Mouse (Mus musculus) intestine, postnatal 0 days (tissue): ENCODE measurements around the gene Timp3. TPM values are rescaled to one million over a fixed set of nuclear protein-coding genes. Genes with fewer than 3 reads are reported as not detected.

Experiments
- ATAC-seq: fragments of 200-750 bp; cut with Nextera tagmentation; 2 replicates; pipeline ENCODE4 v1.8.0; 2017; ENCODE audit warnings: mild to moderate bottlenecking, moderate TSS enrichment, moderate library complexity
- H3K27ac ChIP-seq: fragments of 300-500 bp; sonication (generic); 2 replicates; pipeline ENCODE4 v1.5.1; 2014; ENCODE audit warnings: mild to moderate bottlenecking, low read depth, low read length, moderate library complexity
- H3K27me3 ChIP-seq: fragments of 300-500 bp; sonication (generic); replicated peaks from 2 replicates; pipeline ENCODE4 v1.6.1; 2014; ENCODE audit warnings: low read length, mixed read lengths; ENCODE audit not compliant: control insufficient read depth, insufficient read depth
- H3K36me3 ChIP-seq: fragments of 300-500 bp; sonication (generic); 2 replicates; pipeline ENCODE4 v1.6.1; 2014; ENCODE audit warnings: mild to moderate bottlenecking, moderate library complexity; ENCODE audit not compliant: control insufficient read depth, insufficient read depth
- H3K4me1 ChIP-seq: fragments of 300-500 bp; sonication (generic); replicated peaks from 2 replicates; pipeline ENCODE4 v1.6.1; 2014; ENCODE audit warnings: antibody characterized with exemption, low read length, mixed read lengths; ENCODE audit not compliant: control insufficient read depth, insufficient read depth
- H3K4me2 ChIP-seq: fragments of 300-500 bp; sonication (generic); replicated peaks from 2 replicates; pipeline ENCODE4 v1.6.1; 2014; ENCODE audit warnings: low read depth, mild to moderate bottlenecking, moderate library complexity
- H3K4me3 ChIP-seq: fragments of 300-500 bp; sonication (generic); 2 replicates; pipeline ENCODE4 v1.5.1; 2014; ENCODE audit warnings: low read depth, low read length
- H3K9ac ChIP-seq: fragments of 300-500 bp; sonication (generic); 2 replicates; pipeline ENCODE4 v1.6.1; 2014; ENCODE audit warnings: mild to moderate bottlenecking, low read depth, low read length
- H3K9me3 ChIP-seq: fragments of 300-500 bp; sonication (generic); 2 replicates; pipeline ENCODE4 v1.6.1; 2016; ENCODE audit warnings: mixed run types; ENCODE audit not compliant: control insufficient read depth
- CTCF ChIP-seq: sonication (generic); IDR thresholded peaks from 2 replicates; pipeline ENCODE4 v1.5.1; 2016; ENCODE audit warnings: low read depth, mild to moderate bottlenecking, control low read depth, antibody characterized with exemption, moderate library complexity
- WGBS: fragments of 180-500 bp; shearing (Covaris S2); extraction: QIAGEN DNeasy Blood & Tissue Kit; methylation state at CpG from one replicate; pipeline ENCODE4 v1.1.7; 2014; 5-methylcytosine and 5-hydroxymethylcytosine counted together
- polyA plus RNA-seq: library from polyadenylated mRNA; unstranded; fragments of >200 nt; fragmentation: Nextera tagmentation; extraction: Ambion mirVana; gene quantifications from 2 replicates; pipeline ENCODE4 v1.2.1, GENCODE M21; 2015

Timp3 gene
- polyA plus RNA-seq, 1 experiment from 2014 or later, result 24.2 TPM

GRCm38 (mm10) chr10:86356819-86357563 is 56.8 kb downstream of the Timp3 start:
- Histone ChIP-seq H3K27me3 (no peaks in the 10 kb centered on the region), H3K4me1 (0 out of 2 replicates have a peak, but pooled peaks cover 2% of the 10 kb centered on the region), H3K27ac (no peak overlapping the region), H3K4me2 (no peak overlapping the region), H3K9me3 (no peaks in the 10 kb centered on the region), H3K36me3 (no peaks in the 10 kb centered on the region), H3K9ac (no peak overlapping the region), H3K4me3 (no peak overlapping the region)
- no peak for ATAC-seq
- 71% methylated on average over 5 of the region's 5 CpGs for WGBS
- peak; percentile 76 for TF ChIP-seq CTCF

DNA sequence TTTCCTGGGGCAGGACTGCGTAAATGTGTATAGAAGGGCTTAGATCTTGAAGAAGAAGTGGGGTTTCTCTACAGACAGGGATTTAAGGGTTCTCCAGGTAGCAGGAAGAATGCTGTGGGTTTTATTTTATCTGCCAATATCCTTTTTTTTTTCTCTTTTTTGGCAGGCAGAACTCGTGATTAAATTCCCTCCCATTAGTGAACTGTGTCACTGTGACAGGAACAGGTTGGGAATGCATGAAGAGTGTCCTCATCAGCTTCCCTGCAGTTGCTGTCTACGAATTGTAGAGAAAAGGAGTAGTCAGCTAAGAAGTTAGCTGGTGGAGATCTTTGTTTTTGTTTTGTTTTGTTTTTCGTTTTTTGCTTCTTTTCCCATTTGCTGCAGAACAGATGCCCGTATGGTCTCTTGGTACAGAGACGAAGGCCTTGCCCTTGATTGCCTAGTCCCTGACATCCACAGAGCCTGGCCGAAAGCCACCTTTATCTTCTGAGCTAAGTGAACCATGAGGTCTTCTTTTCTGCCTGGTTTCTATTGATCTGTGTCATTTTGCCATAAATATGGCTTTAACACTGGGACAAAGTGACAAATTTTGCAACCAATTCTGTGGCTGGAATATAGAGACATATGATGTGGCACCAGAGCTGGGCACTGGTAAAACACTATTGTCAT is 58.3 kb downstream of the Timp3 start:
- Histone ChIP-seq H3K27me3 (no peaks in the 10 kb centered on the region), H3K9me3 (no peaks in the 10 kb centered on the region), H3K27ac (no peak overlapping the region), H3K9ac (no peak overlapping the region), H3K4me2 (no peak overlapping the region), H3K4me3 (no peak overlapping the region), H3K4me1 (0 out of 2 replicates have a peak, but pooled peaks cover 2% of the 10 kb centered on the region), H3K36me3 (no peaks in the 10 kb centered on the region)
- ATAC-seq, result no peak
- WGBS, result 87% methylated on average over 7 of the region's 7 CpGs
- TF ChIP-seq CTCF, result no peak

- Histone ChIP-seq H3K27me3 (no peaks in the 10 kb centered on the region), H3K9me3 (no peaks in the 10 kb centered on the region), H3K4me3 (no peak overlapping the region), H3K27ac (no peak overlapping the region), H3K36me3 (no peaks in the 10 kb centered on the region), H3K9ac (no peak overlapping the region), H3K4me2 (no peak overlapping the region), H3K4me1 (0 out of 2 replicates have a peak, but pooled peaks cover 2% of the 10 kb centered on the region)
- no peak for ATAC-seq
- TF ChIP-seq CTCF, result no peak
- WGBS, result 71% methylated on average over 2 of the region's 2 CpGs
Observed at GRCm38 (mm10) chr10:86359208-86359607, 59.0 kb downstream of the Timp3 start.

GRCm38 (mm10) chr10:86359699-86360098 is 59.5 kb downstream of the Timp3 start:
- ATAC-seq, result no peak
- Histone ChIP-seq H3K4me1 (0 out of 2 replicates have a peak, but pooled peaks cover 2% of the 10 kb centered on the region), H3K9me3 (no peaks in the 10 kb centered on the region), H3K27ac (no peak overlapping the region), H3K4me2 (no peak overlapping the region), H3K9ac (no peak overlapping the region), H3K27me3 (no peaks in the 10 kb centered on the region), H3K36me3 (no peaks in the 10 kb centered on the region), H3K4me3 (no peak overlapping the region)
- WGBS, result 71% methylated on average over 4 of the region's 4 CpGs
- no peak for TF ChIP-seq CTCF

- no peak for TF ChIP-seq CTCF
- no peaks in the 10 kb centered on the region for H3K27me3 ChIP-seq
- no peak for ATAC-seq
Observed at GRCm38 (mm10) chr10:86363669-86364309, 63.6 kb downstream of the Timp3 start.

GRCm38 (mm10) chr10:86365632-86366092 is 65.5 kb downstream of the Timp3 start:
- no peaks in the 10 kb centered on the region for H3K4me1 ChIP-seq
- no peaks in the 10 kb centered on the region for H3K36me3 ChIP-seq
- no peaks in the 10 kb centered on the region for H3K27me3 ChIP-seq
- WGBS, result 33% methylated on average over 5 of the region's 5 CpGs
- H3K27ac ChIP-seq, result no peak overlapping the region
- TF ChIP-seq CTCF, result no peak
- no peak overlapping the region for H3K9ac ChIP-seq
- ATAC-seq, result 0 out of 2 replicates have a peak, but pooled peaks have one; percentile 38
- no peak overlapping the region for H3K4me2 ChIP-seq
- no peaks in the 10 kb centered on the region for H3K9me3 ChIP-seq
- no peak overlapping the region for H3K4me3 ChIP-seq

More at GRCm38 (mm10) chr10:86363669-86364309, 63.6 kb downstream of the Timp3 start:
- Histone ChIP-seq H3K9me3 (no peaks in the 10 kb centered on the region), H3K4me2 (no peak overlapping the region), H3K4me1 (0 out of 2 replicates have a peak, but pooled peaks cover under 1% of the 10 kb centered on the region), H3K27ac (no peak overlapping the region), H3K4me3 (no peak overlapping the region), H3K9ac (no peak overlapping the region), H3K36me3 (no peaks in the 10 kb centered on the region)
- 81% methylated on average over 8 of the region's 8 CpGs for WGBS
